Mouse (Mus musculus) E14TG2a.4 (cell line): ENCODE measurements around the gene Aunip.

Experiments
- H3K27me3 ChIP-seq: 2 replicates; pipeline ENCODE4 v1.6.1; 2014; ENCODE audit warnings: low read length, control low read depth; ENCODE audit not compliant: insufficient read depth
- H3K36me3 ChIP-seq: 2 replicates; pipeline ENCODE4 v1.6.1; 2014; ENCODE audit warnings: low read length, control low read depth; ENCODE audit not compliant: insufficient read depth
- H3K4me1 ChIP-seq: replicated peaks from 2 replicates; pipeline ENCODE4 v1.6.1; 2014; ENCODE audit warnings: low read depth, low read length, control low read depth
- H3K4me3 ChIP-seq: replicated peaks from 2 replicates; pipeline ENCODE4 v1.5.1; 2014; ENCODE audit warnings: mild to moderate bottlenecking, low read length
- H3K9me3 ChIP-seq: 2 replicates; pipeline ENCODE4 v1.6.1; 2014; ENCODE audit warnings: low read length, control low read depth
- CTCF ChIP-seq: conservative IDR thresholded peaks from 2 replicates; pipeline ENCODE4 v1.5.1; 2014; ENCODE audit warnings: low read length
- NANOG ChIP-seq: IDR thresholded peaks from 2 replicates; pipeline ENCODE4 v1.6.1; 2014; ENCODE audit warnings: borderline replicate concordance, low read length, mixed read lengths
- POU5F1 ChIP-seq: IDR thresholded peaks from 2 replicates; pipeline ENCODE4 v1.6.1; 2014; ENCODE audit warnings: low read length, borderline replicate concordance

The Aunip gene

DNA sequence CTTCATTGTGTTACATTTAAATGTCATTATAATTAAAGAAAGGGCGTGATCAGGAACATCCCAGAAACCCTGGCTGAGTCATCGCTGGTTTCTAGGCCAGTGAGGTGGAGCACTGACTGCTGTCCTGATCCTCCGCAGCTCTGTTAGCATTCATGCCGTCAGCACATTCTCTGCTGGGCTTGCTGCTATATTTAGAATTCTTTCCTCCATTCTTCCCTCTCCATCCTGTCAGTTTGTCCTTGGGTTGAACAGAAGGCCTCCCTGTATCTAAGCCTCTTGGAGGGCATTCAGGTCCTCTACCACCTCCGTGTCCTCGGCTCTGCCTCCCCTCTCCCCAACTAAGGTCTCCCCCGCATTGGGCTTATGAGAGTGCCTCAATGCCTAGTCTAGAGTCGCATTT is 6.2 kb downstream of the Aunip start:
- Histone ChIP-seq H3K9me3 (no peaks in the 10 kb centered on the region), H3K36me3 (peaks cover 48% of the 10 kb centered on the region), H3K27me3 (no peaks in the 10 kb centered on the region), H3K4me1 (peaks cover 66% of the 10 kb centered on the region), H3K4me3 (peak overlapping the region; percentile 49)
- TF ChIP-seq NANOG (no peak), POU5F1 (no peak), CTCF (no peak)

- H3K4me3 ChIP-seq: 0 out of 2 replicates have a peak overlapping the region, but pooled peaks have one; percentile 49
- no peaks in the 10 kb centered on the region for H3K27me3 ChIP-seq
- H3K9me3 ChIP-seq: no peaks in the 10 kb centered on the region
- H3K36me3 ChIP-seq: peaks cover 51% of the 10 kb centered on the region
- TF ChIP-seq POU5F1: no peak
- no peak for TF ChIP-seq CTCF
- H3K4me1 ChIP-seq: peaks cover 68% of the 10 kb centered on the region
Measured at GRCm38 (mm10) chr4:134517719-134518118, 6.9 kb downstream of the Aunip start.

GRCm38 (mm10) chr4:134518541-134518940 is 7.7 kb downstream of the Aunip start:
- Histone ChIP-seq H3K4me3 (no peak overlapping the region), H3K36me3 (peaks cover 55% of the 10 kb centered on the region), H3K9me3 (no peaks in the 10 kb centered on the region), H3K27me3 (no peaks in the 10 kb centered on the region), H3K4me1 (peaks cover 71% of the 10 kb centered on the region)
- TF ChIP-seq NANOG (no peak), POU5F1 (no peak), CTCF (no peak)

DNA sequence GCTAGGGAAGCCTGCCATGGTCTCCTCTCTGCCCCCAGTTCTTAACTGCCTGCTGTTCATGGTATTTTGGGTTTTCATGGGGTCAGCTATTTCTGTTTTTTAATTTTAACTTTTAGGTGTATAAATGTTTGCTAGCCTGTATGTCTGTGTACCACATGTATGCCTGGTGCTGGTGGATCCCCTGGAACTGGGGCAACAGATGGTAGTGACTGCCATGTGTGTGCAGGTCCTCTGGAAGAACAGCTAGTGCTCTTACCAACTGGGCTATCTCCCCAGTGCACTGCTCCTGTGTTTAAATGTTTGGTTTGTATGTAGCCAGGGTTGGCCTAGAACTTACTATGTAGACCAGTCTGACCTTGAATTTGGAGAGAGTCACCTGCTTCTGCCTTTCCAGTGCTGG is 8.5 kb downstream of the Aunip start:
- TF ChIP-seq CTCF (no peak), NANOG (no peak)
- Histone ChIP-seq H3K9me3 (no peaks in the 10 kb centered on the region), H3K4me3 (no peak overlapping the region), H3K4me1 (peaks cover 71% of the 10 kb centered on the region), H3K36me3 (peaks cover 55% of the 10 kb centered on the region), H3K27me3 (no peaks in the 10 kb centered on the region)

DNA sequence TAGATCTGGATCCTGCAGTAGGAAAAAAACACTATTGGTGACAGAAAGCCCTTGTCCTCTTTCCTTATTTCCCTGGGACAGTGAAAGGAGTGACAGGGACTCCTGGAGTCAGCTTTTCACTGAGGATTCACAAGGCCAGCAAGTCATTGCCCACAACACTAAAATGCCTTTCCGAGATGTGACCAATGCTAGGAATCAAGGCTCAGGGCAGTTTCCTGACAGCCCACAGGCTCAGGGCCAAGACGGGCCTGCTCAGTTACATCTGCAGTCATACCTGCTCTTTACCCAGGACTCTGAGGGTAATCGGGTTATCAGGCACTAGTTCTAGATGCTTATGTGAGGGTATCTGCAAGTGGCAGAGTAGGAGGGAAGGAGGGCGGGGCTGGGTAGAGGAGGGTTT is 12.6 kb downstream of the Aunip start:
- no peaks in the 10 kb centered on the region for H3K27me3 ChIP-seq

GRCm38 (mm10) chr4:134525806-134526205 is 15.0 kb downstream of the Aunip start:
- no peaks in the 10 kb centered on the region for H3K9me3 ChIP-seq
- H3K27me3 ChIP-seq: no peaks in the 10 kb centered on the region
- H3K36me3 ChIP-seq: peaks cover 93% of the 10 kb centered on the region
- H3K4me3 ChIP-seq: no peak overlapping the region
- TF ChIP-seq POU5F1 (no peak), CTCF (no peak), NANOG (no peak)
- peaks cover 45% of the 10 kb centered on the region for H3K4me1 ChIP-seq

More for the DNA sequence above, 12.6 kb downstream of the Aunip start:
- Histone ChIP-seq H3K36me3 (peaks cover 84% of the 10 kb centered on the region), H3K4me1 (peaks cover 45% of the 10 kb centered on the region), H3K4me3 (no peak overlapping the region), H3K9me3 (no peaks in the 10 kb centered on the region)
- TF ChIP-seq CTCF (no peak), POU5F1 (no peak), NANOG (no peak)

DNA sequence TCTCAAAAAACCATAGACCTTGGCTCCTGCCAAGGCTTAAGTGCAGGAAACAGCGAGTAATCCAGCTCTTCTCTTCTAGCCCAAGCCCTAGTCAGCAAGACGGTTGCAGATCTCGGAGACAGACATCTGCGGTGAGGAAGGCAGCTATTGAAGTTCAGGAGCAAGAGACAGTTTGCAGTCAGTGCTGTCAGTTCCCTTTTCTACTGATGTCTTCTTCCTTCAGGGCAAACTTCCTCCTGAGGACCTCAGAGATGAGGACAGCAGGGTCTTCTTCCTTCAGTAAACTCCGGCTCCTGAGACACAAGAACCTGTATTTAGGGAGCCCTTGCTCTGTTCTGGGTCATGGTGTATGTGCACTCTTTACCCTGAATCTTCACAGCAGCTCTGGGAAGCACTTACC is 15.4 kb downstream of the Aunip start:
- TF ChIP-seq POU5F1 (no peak), CTCF (no peak), NANOG (no peak)
- Histone ChIP-seq H3K9me3 (no peaks in the 10 kb centered on the region), H3K36me3 (peaks cover 93% of the 10 kb centered on the region), H3K4me3 (no peak overlapping the region), H3K4me1 (peaks cover 43% of the 10 kb centered on the region), H3K27me3 (no peaks in the 10 kb centered on the region)

GRCm38 (mm10) chr4:134532928-134533327 is 22.1 kb downstream of the Aunip start:
- TF ChIP-seq POU5F1: no peak
- TF ChIP-seq CTCF: no peak
- TF ChIP-seq NANOG: no peak
- peaks cover 49% of the 10 kb centered on the region for H3K36me3 ChIP-seq
- H3K4me1 ChIP-seq: peaks cover 35% of the 10 kb centered on the region
- H3K4me3 ChIP-seq: no peak overlapping the region
- no peaks in the 10 kb centered on the region for H3K9me3 ChIP-seq
- 0 out of 2 replicates have a peak, but pooled peaks cover 4% of the 10 kb centered on the region for H3K27me3 ChIP-seq

DNA sequence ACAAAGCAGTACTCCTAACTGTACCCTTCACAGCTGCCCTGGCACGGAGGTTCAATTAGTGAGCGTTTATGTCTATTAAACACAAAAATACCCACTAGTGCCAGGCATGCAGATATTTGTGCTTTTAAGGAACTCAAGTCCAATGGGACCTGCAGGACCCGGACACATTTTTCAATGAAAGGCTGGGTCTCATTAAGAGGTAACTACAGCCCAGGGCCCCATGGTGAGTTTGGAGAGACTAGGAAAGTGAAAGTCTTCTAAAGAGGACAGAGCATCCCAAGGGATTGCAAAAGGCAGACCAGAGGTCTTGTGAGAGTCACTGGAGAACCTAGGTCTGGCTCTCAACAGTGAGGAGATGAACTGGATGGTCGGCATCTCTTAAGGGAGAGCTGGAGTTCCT is 22.6 kb downstream of the Aunip start:
- TF ChIP-seq NANOG: no peak
- no peak for TF ChIP-seq POU5F1
- no peak for TF ChIP-seq CTCF
- Histone ChIP-seq H3K4me1 (peaks cover 35% of the 10 kb centered on the region), H3K9me3 (no peaks in the 10 kb centered on the region), H3K4me3 (peak overlapping the region; percentile 99), H3K36me3 (peaks cover 44% of the 10 kb centered on the region), H3K27me3 (peaks cover 4% of the 10 kb centered on the region; the same call in 1 of the 2 replicates)
